Mouse (Mus musculus) embryo, embryonic 11.5 days (tissue): Measurements from ENCODE around the gene Cwh43.
A peak's percentile ranks its signal among the peaks of the same experiment; 100 is the strongest.

Source experiments
- DNase-seq: peaks from one replicate; pipeline ENCODE4 v3.0.0-alpha.2; 2012; ENCODE audit warnings: low read depth, low spot score

The Cwh43 gene

DNA sequence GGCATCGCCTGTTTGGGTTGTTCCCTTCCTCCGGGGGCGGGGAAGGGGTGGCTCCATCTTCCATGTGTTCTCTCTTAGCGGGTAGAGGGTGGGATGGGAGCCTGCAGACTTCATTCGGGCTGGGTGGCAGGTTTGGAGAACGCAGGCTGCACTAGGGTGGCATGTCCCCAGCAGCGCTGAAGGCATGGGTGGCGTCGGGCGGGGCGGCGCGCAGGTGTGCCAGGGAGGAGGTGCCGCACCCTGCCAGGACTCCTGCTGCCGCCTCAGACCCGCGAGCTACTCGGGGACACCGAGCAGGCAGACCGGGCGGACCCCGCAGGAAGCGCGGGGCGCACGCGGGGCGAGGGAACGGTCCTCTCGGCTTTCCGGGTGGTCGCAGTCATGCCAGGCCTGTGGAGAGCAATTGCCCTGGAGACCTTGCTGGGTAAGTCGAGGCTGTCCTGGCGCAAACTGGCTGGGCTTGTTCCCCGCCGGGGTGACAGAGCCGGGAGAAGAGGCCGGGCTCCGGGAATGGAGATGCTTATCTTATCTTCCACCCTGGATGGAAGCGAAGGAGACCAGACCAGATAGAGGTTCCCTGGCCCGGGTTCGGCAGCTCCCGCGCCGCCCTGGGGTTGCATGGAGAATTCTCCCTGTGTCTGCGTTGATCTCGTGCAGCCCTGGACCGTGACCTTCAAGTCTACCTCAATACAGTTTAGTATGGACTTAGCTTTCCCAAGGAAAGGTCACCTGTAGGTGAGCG lies at the start of gene Cwh43:
Cwh43 (plus strand) TSS at position 95 of the 742 bp plus-strand sequence.
- DNase-seq = no peak

DNA sequence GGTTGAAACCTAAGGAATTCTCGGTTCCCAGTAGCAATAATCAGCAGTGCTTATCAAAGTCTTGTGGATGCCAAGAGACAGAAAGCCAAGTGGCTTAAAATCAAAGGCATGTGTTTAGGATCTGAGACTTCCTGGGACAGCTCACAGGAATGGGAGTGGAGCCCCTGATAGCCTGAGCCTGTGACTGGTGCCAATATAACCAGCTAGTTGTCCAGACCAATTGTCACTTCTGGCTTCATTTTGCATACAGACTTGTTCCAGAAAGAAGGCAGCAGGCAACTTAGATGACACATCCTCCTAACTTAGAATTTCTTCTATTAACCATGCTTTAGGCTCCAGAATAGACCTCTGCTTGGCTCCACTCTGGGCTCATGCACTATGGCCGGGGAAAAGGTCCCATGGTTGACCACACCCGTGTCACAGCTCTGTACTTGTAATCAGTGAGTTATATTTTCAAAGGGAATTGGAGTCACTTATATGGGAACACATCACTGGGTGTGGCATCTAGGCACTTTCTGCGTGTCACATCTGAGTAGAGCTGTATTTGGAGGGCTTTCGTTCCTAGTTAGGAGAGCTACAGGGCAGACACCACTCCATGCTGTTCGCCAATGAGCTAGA lies 46.6 kb upstream of the Cwh43 start:
- DNase-seq = no peak

DNA sequence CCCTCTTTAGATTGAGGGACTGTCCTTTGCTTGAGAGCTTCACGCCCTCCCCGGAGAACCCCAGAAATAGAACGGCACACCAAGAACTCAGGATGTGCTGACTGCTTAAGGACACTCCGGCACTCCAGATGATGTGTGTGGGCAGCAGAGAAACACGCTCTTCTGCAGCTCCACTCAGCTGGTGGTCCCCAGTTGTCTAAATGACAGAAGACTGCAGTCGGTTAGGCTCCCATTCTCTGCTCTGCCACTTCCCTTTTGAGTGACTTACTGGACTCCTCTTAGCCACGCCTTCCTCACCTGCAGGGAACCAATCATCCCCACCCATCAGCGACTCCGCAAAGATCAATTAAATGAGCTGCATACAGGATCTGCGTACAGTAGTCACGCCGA lies 46.1 kb upstream of the Cwh43 start:
- DNase-seq = no peak

DNA sequence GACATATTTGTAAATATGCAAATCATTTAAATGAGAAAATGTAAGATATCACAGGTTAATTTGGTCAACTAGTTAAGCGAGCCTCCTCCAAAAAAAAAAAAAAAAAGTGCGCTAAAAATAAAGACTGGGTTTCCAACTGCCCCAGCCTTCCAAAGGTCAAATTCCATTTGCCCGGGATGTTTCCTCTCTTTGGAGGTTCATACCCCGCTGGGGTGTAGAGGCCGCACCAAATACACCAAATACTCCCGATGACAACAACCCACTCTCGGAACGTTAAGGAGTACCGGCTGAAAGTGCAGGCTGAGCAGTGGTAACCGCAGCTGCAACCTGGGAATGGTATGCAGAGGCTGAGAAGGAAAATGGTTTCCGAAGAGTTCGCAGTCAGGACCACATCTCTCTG lies 45.6 kb upstream of the Cwh43 start:
- DNase-seq = no peak

DNA sequence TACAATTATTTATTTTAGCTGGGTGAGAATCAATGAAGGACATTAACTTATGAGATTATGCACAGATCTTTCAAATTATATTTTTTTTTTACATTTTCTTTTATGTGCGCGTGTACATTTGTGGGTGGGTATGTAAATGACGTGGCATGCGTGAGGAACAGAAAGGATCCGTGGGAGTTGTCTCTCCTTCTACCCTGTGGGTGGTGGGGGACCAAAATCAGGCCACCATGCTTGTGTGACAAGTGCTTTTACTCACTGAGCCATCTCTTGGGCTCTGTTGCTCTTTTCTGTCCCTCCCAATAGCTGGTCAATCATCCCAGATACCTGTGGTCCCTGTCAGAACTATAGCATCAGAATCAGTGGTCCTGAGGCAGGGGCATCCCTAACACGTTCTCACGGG lies 43.5 kb upstream of the Cwh43 start:
- no peak for DNase-seq

DNA sequence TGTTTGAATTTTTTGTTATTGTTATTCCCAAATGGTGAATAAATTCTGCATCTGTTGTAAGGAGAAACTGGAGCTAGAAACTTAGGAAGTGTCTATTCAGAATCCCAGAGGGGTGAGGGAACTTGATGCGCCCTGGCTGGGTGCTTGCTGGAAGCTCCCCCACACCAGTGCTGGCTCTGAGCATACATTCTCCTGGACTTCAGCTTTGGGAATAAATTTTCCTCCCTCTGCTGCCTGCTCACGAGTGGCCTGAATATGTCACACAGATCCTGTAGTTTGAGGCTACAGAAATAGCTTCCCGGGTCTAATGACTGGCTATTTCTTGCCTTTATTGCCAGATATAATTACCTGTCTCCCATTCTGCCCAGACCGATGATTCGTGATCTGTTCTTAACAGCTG lies 43.1 kb upstream of the Cwh43 start:
- no peak for DNase-seq

DNA sequence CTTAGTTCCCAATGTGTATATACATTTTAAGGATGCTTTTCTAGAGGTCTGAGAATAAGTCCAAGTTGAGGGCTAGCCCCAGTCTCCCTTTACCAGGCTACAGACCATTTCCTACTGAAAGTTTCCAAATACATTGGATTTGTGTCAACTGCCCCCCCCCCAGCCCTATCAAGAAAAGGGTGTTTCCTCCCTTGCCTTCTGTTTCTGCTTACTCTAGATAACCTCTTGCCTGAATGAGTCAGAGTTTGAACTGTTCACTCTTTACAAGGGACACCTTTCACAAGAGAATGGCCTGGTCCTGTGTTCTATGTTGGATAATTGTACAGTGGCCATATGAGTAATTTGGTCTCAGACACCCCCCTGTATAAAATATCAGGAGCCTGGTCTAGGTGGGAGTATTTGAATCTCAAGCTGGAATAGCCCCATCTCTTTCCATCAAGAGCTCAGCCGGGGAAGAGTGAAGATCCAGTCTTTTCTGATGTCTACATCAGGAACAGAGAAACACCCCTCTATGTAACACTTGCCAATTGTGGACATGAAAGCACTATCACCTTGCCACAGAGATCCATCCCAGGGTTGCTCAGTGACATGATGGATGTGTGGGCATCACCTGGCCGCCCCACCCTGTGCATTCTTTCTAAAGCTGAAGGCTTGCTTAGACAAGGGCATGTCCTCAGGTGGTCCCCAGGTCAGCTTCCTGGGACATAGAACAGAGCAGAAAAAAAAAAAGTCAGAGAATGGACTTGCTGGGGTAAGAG lies 41.6 kb upstream of the Cwh43 start:
- no peak for DNase-seq

DNA sequence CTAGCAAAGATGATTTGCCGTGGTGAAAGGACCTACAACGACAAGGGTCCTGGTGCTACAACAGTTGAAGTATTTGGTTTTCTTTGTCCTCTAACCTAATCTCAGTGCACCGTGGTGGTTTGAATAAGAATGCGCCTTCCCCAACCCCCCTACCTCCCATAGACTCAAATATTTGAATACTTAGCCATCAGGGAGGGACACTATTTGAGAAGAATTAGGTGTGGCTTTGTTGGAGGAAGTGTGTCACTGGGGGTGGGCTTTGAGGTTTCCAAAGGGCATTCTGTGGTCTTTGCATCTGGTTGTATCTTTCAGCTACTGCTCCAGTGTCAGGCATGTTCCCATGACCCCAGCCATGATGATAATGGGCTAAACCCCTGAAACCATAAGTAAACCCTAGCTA lies 38.0 kb upstream of the Cwh43 start:
- DNase-seq = no peak

DNA sequence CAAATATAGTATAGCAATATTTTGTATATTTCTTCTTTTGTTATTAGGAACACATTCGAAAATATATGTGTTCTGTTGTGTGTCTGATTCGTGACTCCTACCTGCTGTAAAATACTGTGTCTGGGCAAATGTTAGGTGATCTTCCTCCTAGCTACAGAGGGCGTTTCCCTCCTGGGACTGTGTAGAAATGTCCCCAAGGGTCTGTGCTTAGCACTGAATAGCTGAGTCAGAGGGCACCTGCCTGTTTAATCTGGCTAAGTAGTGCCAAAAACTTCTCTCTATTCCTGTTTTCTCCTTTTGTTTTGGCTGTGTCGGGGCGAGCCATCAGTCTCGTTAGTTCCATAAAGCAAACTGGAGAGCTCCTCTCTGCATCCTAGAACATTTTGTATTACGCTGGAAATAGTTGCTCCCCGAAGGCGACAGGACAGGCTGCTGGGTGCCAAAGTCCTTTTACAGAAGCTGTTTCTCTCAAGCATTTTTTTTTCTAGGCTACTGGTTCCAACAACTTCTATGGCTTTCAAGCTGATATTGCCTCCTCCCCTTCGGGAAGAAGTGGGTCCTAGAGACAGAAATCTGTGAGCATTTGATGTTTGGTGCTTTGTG lies 36.9 kb upstream of the Cwh43 start:
- DNase-seq = no peak

DNA sequence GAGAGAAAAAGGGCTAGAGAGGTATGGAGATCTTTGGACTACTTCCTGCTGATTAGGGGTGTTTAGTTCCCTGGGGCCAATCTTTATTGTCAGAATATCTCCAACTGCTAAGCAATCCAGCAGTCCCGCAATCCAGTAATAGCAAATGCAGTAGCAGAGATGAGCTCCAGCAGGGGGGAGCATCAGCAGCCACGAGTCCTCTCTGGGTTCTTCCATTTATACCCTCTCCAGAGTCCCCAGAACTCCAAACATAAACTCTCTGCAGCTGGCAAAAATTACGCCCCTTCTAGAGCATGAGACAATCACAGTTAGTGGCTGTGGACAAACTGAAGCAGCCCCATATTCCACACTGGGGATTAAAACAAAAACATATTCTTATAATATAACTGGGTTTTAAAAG lies 36.1 kb upstream of the Cwh43 start:
- no peak for DNase-seq

DNA sequence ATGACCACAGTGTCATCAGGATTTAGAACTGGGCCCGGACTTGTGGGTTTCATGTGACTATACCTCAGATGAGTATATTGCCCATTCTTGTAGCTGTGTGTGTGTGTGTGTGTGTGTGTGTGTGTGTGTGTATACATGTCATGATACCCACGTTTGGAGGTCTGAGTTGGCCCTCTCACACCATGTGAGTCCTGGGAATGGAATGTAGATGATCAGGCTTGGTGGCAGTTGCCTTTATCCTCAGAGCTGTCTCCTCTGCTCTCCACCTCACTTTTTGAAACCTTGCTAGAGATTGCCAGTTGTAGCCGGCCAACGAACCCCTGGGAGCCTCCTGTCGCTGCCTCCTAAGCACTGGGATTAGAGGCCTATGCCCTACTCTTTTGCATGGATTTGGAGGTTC lies 33.3 kb upstream of the Cwh43 start:
- no peak for DNase-seq

DNA sequence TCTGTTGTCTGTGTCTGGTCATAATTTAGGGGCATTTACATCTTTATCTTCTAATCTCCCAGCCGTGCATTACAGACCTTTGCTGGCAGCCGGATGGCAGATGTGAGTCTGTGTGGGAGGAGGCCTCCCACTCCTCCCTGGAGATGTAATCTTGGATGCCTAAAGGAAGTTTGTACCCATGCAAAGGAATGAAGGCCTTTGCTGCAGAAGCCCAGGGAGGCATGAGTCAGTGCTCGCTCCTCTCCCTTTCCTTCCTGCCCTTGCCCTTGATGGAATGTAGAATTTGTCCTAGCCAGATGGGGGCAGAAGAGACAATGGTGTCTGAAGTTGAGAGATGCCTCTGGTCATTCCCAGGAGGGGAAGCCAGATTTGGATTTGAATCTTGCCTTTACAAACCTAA lies 32.7 kb upstream of the Cwh43 start:
- no peak for DNase-seq

DNA sequence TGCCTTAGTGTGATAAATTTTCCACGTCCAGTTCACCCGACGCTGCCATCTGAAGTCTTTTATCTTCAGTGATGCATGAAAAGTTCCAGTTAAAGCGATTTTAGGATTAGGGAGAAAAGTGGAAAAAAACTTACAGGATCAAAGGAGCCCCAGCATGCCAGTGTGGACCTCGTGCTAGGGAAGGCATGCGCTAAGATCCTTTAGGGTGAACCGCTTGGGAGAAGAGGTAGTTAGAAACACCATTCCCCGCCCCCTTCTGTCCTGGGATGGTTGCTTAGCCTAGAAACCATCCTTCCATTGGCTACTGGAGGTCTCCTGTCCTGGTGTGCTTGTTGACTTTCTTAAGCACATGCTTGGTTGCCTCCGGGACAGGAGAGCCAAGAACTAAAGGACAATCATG lies 29.8 kb upstream of the Cwh43 start:
- DNase-seq = no peak

DNA sequence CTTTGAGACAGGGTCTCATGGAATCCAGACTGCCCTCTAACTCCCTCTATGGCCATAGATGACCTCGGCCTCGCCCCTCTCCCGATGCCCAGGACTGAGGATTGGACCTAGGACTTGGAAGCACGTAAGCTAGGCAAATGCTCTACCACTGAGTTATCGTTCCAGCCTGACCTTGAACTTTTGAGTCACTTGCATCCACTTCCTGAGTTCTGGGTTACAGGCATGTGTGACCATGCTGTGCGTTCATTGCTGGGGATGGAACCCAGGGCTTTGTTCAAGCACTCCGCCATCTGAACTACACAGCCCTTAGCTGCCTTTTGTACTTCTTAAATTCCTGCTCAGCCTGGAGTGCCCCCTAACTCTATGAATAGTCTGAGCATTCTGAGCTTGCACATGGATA lies 29.4 kb upstream of the Cwh43 start:
- no peak for DNase-seq

DNA sequence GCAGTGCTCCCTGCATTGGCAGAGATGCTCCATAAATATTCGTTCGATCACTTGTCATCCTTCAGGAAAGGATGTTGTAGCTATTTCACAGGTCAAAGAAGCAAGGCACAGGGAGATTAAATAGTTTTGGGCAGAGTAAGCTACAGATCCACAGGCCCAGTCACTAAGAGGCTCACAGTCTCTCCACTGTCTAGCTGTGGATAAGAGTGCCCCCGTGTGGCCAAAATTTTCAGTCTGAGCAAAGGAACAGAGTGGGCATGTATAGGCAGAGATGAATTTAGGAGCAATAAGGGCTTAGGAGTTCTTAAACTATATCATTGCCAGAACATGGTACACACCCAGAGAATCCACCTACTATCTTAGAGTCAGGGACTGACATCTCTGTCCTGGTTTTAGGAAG lies 26.0 kb upstream of the Cwh43 start:
- peak; percentile 67 for DNase-seq

DNA sequence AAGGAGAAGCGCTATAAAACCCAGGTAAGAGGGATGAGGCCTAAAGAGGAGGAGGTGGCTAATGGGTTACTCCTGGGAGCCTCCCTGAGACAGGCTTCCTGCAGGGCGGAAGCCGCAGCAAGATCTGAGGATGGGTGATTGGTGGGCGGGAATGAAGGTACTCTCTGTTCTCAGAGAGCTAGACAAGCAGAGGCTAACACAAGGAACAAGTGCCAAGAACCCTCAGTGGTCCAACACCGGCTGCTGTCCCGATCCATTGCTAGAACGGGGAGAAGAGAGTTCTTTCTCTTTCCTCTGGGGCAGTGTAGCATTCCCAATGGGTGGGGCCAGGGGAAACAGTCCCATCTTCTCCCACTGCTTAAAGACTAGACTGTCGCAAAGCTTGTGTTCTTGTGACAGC lies 25.0 kb upstream of the Cwh43 start:
- no peak for DNase-seq

DNA sequence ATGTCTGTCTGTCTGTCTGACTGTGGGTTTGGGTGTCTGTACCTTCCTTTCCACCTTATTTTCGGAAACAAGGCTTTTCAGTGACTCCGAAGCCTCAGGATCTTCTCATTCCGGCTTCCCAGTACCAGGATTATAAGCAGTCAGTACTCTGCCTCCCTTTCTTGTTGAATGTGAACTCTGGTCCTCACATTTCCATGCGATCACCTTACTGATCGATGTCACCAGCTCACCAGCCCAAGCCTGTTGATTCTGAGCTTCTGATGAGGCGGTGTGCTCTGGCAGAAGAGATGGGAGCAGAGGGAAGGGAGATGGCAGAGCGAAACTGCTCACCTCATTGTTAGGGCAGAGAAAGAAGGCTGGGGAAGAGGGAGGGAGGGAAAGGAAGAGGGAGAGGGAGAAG lies 24.4 kb upstream of the Cwh43 start:
- DNase-seq = no peak

DNA sequence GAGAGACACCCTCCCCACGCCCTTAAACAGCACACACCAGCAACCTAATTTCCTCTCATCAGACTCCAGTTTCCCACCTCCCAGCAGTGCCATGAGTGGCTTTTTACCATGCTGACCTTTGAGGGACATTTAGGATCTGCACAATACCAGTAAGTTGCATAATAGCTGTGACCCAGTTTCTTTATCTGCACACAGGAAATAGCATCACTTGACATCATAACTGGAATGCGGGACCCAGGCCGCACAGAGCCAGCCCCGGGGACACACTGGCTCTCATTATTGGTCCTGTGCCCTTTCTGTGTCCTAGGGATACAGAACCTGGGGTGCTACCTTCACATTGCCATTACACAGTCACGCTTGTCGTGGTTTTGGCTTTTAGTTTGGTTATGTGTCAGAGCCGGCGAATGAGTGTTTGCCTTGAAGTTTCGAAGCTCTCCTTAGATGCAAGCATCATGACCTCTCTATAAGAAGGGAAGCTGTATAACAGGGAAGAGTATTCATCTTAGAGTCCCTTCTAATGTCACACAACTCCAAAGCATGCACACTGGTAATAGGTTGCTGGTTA lies 23.8 kb upstream of the Cwh43 start:
- DNase-seq = no peak

DNA sequence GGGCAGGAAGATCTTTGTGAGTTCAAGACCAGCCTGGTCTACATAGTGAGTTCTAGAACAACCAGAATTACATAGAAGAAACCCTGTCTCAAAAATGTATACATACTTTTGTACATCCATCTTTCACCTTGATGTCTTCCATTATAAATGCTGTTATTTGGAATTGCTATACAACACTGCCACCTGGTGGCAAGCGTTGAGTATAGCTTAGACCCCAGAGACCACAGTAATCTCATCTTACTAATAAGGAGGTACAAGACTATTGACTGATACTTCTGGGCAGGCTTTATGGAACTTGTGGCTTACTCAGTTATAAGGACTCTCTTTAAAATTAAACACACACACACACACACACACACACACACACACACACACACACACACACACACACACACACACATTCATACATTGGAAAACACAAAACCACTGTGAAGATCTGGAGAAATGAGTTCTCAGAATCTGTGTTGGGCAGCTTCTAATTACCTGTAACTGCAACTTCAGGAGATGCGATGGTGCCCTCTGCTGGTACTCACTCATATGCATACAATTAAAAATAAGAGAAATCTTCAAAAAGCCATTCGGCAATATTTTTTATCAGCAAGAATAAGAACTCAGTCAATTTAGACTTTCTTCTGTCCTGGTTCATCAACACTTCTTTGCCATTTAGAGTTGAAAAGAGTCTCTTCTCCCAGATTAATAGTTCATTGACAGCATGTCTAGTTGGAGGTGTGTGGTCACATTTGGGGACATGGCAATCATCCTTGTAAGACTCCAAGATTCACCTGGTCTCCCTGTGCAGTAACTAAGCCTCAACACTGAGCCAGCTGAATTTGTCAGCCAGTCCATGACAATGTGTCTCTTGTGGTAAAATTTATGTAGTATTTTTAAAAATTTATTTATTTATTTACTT lies 22.9 kb upstream of the Cwh43 start:
- DNase-seq = peak; percentile 70

DNA sequence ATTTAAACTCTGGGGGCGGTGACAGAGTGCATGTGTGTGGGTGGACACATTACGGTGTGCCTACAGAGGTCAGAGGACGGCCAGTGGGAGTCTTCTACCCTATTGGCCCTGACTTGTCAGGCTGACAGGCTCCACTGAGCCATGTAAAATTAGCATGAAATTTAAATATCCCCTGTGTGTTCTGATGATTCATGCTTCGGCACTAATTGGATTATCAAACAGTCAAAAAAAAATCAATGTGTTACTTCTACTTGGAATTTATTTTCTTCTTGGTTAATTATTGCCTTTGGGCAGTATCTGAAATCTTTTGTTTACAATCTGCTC lies 22.3 kb upstream of the Cwh43 start:
- no peak for DNase-seq

DNA sequence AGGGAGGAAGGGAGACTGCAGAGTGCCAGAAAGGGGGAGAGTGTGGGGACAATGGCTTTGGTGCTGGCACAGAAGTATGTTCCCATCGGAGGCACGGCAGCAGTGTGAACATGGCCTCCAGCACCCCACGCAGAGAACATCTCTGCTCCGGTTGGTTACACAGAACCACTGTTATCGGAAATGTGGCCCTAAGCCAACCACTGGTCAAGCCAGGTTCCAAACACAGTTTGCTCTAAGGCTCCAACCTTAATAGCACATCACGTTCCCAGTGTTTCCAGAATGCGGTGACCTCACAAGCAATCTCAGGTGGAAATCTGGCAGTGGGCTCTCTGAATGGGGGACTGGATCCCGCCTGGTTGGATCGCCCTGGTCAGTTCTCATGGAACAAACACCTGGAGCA lies 12.8 kb upstream of the Cwh43 start:
- no peak for DNase-seq
